Comparison of ENCODE assay signal across 9 mouse cellular contexts in the genomic region with DNA sequence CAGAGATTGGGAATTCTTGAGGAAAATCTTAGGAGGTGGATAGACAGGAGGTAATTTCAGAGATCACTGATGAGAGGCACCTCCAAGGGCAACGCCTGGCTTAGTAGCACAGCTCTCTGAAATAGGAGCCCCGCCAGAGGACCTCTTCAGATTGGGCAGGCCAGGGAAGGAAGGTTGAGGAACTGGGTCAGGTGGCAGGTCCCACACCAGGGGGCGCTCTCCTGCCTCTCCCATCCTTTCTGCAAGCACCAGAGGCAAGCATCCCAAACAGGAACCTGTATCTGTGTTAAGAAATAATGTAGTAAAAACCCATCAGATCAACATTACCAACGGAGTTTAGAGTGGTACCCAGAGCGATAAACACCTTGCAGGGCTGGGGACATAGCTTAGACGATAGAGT.
DNase-seq lines count a peak whose midpoint lies in the region; ATAC-seq and TF ChIP-seq lines count a peak whose summit lies in the region.
"Had no signal": no experiment of that assay in that cellular context is flagged by ENCODE, and none has a peak within 500 bp of the region (broad histone marks: within the 10 kb centered on the region; RNA-seq: fewer than 3 reads in every experiment).

No protein-coding gene starts in this region.

- peak; percentile 75 for DNase-seq in forebrain, embryonic 11.5 days (ENCODE audit: low spot score)
- DNase-seq in left cerebral cortex, adult 2 months (ENCODE audit: extremely low spot score in 1 of 2, low spot score in 2 of 2) = peak in 1 of 2 experiments; percentile 40
- no peak for DNase-seq in left cerebral cortex, adult 11 months (ENCODE audit: low spot score)
- DNase-seq in Muller cell, postnatal 12 days (ENCODE audit: inconsistent ontology term) = peak; percentile 7
- peak; percentile 42 for DNase-seq in cerebellum, adult 8-10 months
- peak; percentile 64 for DNase-seq in limb, embryonic 10.5 days (ENCODE audit: low spot score)
- peak; percentile 40 for DNase-seq in thymus, postnatal 0 days (ENCODE audit: low spot score)

- H3K27me3 ChIP-seq in forebrain, embryonic 11.5 days (ENCODE audit: control insufficient read depth, insufficient read depth, low read length) = no peaks in the 10 kb centered on the region
- no peaks in the 10 kb centered on the region for H3K27me3 ChIP-seq in forebrain, embryonic 12.5 days
- H3K27me3 ChIP-seq in limb, embryonic 10.5 days (ENCODE audit: low read depth, poor library complexity, severe bottlenecking) = no peaks in the 10 kb centered on the region
- H3K27me3 ChIP-seq: hindbrain, embryonic 15.5 days had no signal

- no peak for ATAC-seq in forebrain, embryonic 11.5 days (replicated peaks; ENCODE audit: low FRiP score)
- ATAC-seq in forebrain, embryonic 12.5 days (ENCODE audit: low FRiP score) = no peak

- peak; percentile 71 for TF ChIP-seq CTCF in left cerebral cortex, adult 2 months (IDR thresholded peaks at IDR 0.05)

- no peaks in the 10 kb centered on the region for H3K4me1 ChIP-seq in forebrain, embryonic 11.5 days (replicated peaks; ENCODE audit: control insufficient read depth, insufficient read depth, low read length)
- no peaks in the 10 kb centered on the region for H3K4me1 ChIP-seq in forebrain, embryonic 12.5 days
- H3K4me1 ChIP-seq in limb, embryonic 10.5 days = peaks cover under 1% of the 10 kb centered on the region; the same call in 1 of the 2 replicates
- H3K4me1 ChIP-seq: hindbrain, embryonic 15.5 days had no signal

- intact Hi-C loops in left cerebral cortex, adult 2 months (cut with DNase I) = loop anchor here (2.0 kb wide), 1 partner anchor 213 kb away; no protein-coding TSS in a partner anchor

- H3K27ac ChIP-seq in forebrain, embryonic 11.5 days (ENCODE audit: low read depth, low read length) = no peak overlapping the region
- H3K27ac ChIP-seq in forebrain, embryonic 12.5 days = no peak overlapping the region
- no peak overlapping the region for H3K27ac ChIP-seq in left cerebral cortex, adult 2 months
- H3K27ac ChIP-seq in limb, embryonic 10.5 days = no peak overlapping the region
- H3K27ac ChIP-seq: hindbrain, embryonic 15.5 days had no signal

- WGBS in forebrain, embryonic 11.5 days = 50% methylated on average over 6 of the region's 6 CpGs
- 51% methylated on average over 6 of the region's 6 CpGs for WGBS in forebrain, embryonic 12.5 days
- 45% methylated on average over 6 of the region's 6 CpGs for WGBS in limb, embryonic 10.5 days

- H3K9me3 ChIP-seq in forebrain, embryonic 11.5 days (ENCODE audit: control insufficient read depth, low read length) = no peaks in the 10 kb centered on the region
- H3K9me3 ChIP-seq in forebrain, embryonic 12.5 days = no peaks in the 10 kb centered on the region; the same call in 1 of the 2 replicates
- no peaks in the 10 kb centered on the region for H3K9me3 ChIP-seq in limb, embryonic 10.5 days (replicated peaks)
- H3K9me3 ChIP-seq: hindbrain, embryonic 15.5 days had no signal

- H3K4me3 ChIP-seq in forebrain, embryonic 11.5 days (ENCODE audit: low read depth, low read length) = no peak overlapping the region
- H3K4me3 ChIP-seq in forebrain, embryonic 12.5 days (replicated peaks) = no peak overlapping the region
- no peak overlapping the region for H3K4me3 ChIP-seq in left cerebral cortex, adult 2 months
- H3K4me3 ChIP-seq in limb, embryonic 10.5 days = no peak overlapping the region
- H3K4me3 ChIP-seq: hindbrain, embryonic 15.5 days had no signal

- no peak overlapping the region for H3K9ac ChIP-seq in forebrain, embryonic 11.5 days (ENCODE audit: low read length)
- H3K9ac ChIP-seq in forebrain, embryonic 12.5 days = no peak overlapping the region
- H3K9ac ChIP-seq: hindbrain, embryonic 15.5 days had no signal

- no peaks in the 10 kb centered on the region for H3K36me3 ChIP-seq in forebrain, embryonic 11.5 days (ENCODE audit: control insufficient read depth, insufficient read depth, low read length)
- H3K36me3 ChIP-seq in forebrain, embryonic 12.5 days (replicated peaks) = no peaks in the 10 kb centered on the region
- H3K36me3 ChIP-seq in limb, embryonic 10.5 days = no peaks in the 10 kb centered on the region
- H3K36me3 ChIP-seq: hindbrain, embryonic 15.5 days had no signal

- no peak overlapping the region for H3K4me2 ChIP-seq in forebrain, embryonic 11.5 days (ENCODE audit: low read depth, low read length, severe bottlenecking)
- no peak overlapping the region for H3K4me2 ChIP-seq in forebrain, embryonic 12.5 days
- H3K4me2 ChIP-seq: hindbrain, embryonic 15.5 days had no signal
